Mouse (Mus musculus): ENCODE data around the gene Slc6a11.

DNA sequence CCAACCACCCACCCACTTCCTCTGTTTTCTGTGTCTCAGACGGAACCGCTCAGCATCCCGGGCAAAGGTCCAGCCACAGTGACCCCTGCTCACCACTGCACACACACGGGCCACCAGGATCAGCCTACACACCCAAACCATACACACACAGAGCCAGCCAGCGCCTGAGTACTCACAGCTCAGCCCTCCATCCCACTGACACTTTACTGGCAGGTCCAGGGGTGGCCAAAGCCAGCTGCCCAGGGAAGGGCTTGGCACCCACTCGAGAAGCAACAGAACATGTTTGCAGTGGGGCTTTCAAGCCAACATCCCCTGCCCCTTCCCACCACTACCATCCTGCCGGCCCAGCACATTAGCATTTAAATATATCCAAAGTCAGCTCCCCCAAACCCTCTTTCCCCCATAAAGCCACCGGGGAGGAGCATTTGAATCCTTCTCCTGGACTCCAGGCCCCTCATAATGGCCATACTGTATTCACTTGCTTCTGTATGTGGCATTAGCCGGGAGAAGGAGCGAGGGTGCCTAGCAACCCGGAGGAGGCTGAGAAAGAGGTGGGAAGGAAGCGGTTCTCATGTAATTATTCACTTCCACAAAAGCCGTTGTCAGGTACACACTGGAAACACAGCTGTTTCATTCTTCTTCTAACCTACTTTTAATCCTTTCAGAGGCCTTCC, 85.8 kb downstream of the Slc6a11 start:
- TF ChIP-seq HCFC1 (IDR thresholded peaks at IDR 0.05; ENCODE audit: borderline replicate concordance, insufficient read depth, low read length) (no peak), CHD2 (IDR thresholded peaks at IDR 0.05; ENCODE audit: low read depth, low read length) (no peak), MAFK (IDR thresholded peaks at IDR 0.05; ENCODE audit: insufficient read depth, low read depth, low read length) (no peak), ZC3H11A (IDR thresholded peaks at IDR 0.05; ENCODE audit: borderline replicate concordance, low read depth, low read length) (no peak), ZNF384 (IDR thresholded peaks at IDR 0.05; ENCODE audit: low read depth, low read length) (no peak)

Data from ES-E14 (cell line).